Mouse (Mus musculus) embryo, embryonic 11.5 days (tissue): ENCODE data around the gene Serpina3f.

Experiments
- DNase-seq: peaks from one replicate; pipeline ENCODE4 v3.0.0-alpha.2; 2012; ENCODE audit warnings: low read depth, low spot score

Serpina3f gene

DNA sequence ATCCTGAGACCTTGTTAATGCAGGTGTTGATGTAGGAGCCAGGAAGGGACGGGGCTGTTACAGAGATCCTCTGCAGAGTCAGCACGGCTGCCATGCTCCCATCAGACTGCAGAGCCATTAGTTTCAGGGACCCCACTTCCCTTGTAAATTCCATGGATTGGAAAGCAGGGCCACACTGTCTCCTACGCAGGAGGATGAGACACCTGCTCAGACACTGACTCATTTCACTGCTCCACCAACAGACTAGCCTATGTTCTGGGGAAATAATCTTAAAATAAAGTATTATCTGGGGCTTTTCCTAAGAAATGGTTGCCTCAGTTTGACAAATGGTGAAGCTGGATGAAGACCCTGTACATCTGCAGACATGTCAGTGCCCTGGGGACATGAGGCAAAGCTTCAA, 33.9 kb downstream of the Serpina3f start:
- DNase-seq = no peak

DNA sequence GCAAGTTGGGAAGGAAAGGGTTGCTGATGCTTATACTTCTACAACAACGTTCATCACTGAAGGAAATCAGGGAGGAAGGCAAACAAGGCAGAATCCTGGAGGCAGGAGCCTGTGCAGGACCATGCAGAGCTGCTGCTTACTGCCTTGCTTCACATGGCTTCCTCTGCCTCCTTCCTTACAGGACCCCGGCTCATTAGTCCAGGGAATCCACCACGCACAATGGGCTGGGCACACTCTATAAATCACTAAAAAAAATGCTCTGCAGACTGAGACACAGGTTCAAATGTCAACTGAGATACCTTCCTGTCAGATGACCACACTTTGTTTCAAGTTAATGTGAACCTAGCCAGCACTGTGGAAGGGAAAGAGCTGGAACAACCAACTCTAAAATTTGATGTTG, 46.7 kb downstream of the Serpina3f start:
- DNase-seq = no peak

DNA sequence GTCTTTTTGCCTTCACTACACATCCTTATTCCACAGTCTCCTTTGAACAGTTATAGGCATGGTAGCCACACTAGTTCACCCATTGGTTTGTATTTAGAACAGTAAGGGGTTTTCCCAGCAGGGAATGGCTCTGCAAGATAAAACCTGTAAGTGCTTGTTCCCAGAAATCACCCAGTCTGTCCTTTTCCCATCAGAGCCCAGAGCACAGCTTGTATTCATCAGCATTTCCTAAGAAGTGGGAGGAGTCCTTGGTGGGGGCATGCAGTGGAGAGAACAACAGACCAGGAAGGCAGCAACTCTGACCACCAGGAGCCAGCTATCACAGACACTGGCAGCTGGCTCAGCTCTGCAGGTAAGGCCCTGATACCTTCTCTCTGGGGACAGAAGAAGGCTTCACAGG, 48.5 kb downstream of the Serpina3f start, which contains the start of gene Serpina3i:
Gene Serpina3i (plus strand): TSS at position 260 of the 400 bp plus-strand sequence.
- no peak for DNase-seq

DNA sequence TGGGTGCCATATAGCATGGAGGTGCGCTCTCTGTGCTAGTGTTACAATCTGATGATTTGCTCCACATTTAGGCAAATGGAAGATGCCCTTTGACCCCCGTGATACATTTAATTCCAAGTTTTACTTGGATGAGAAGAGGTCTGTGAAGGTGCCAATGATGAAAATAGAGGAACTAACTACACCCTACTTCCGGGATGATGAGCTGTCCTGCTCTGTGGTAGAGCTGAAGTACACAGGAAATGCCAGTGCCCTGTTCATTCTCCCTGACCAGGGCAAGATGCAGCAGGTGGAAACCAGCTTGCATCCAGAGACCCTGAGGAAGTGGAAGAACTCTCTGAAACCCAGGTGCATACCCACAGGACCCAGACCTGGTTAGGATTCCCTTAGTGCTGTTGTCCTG, 52.0 kb downstream of the Serpina3f start:
- no peak for DNase-seq
